Mouse (Mus musculus): Measurements from ENCODE around the gene Vmn1r206. TPM values are rescaled to one million over a fixed set of nuclear protein-coding genes. Genes with fewer than 3 reads are reported as not detected.

The Vmn1r206 gene
- total RNA-seq (2023) = not detected

DNA sequence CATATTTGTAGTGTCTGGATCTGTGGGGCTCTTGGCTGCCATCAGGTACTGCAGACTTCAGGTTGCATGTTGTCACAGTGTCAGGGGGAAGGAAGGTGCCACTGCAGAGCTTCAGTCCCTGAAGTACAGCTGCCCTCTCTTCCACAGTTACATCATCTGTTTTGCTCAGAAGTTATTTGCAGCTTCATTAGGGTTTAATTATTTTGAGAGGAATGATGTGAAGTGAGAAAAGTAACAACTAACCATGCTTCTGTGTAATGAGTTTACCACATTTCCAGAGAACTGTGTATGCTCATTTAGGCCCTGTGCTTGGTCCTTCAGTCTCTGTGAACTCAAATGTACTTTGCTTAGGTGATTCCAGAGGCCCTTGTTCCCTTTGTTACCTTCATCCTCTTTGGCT lies at the start of gene Vmn1r206:
Gene Vmn1r206, minus strand, starts transcription at position 101 of the 400 bp plus-strand sequence.

GRCm38 (mm10) chr13:22592900-22593299 lies 31.2 kb downstream of the Vmn1r206 start, which contains the start of gene Vmn1r205:
Gene Vmn1r205 (minus strand): TSS chr13:22593000.

Other genes starting within 250 kb of the Vmn1r206 start
- gene Vmn1r199, start 244.4 kb downstream of the Vmn1r206 start, total RNA-seq (2023) = not detected
- gene Vmn1r200, start 233.9 kb downstream of the Vmn1r206 start, total RNA-seq (2023) = not detected
- not detected for gene Vmn1r201, start 152.3 kb downstream of the Vmn1r206 start, total RNA-seq (2023)
- gene Vmn1r202, start 118.9 kb downstream of the Vmn1r206 start, total RNA-seq (2023) = under 1 TPM; 0.12 TPM
- gene Vmn1r203, start 106.1 kb downstream of the Vmn1r206 start, total RNA-seq (2023) = not detected
- not detected for gene Vmn1r204, start 71.1 kb downstream of the Vmn1r206 start, total RNA-seq (2023)
- not detected for gene Vmn1r205, start 31.3 kb downstream of the Vmn1r206 start, total RNA-seq (2023)
- gene Vmn1r207-ps, start 105.4 kb upstream of the Vmn1r206 start, total RNA-seq (2023) = not detected
- gene Vmn1r208, start 153.1 kb upstream of the Vmn1r206 start, total RNA-seq (2023) = not detected
- under 1 TPM in 1 of 2 experiments, not detected in 1; 0.15 TPM for gene Vmn1r209, start 185.4 kb upstream of the Vmn1r206 start, total RNA-seq (2023)
- not detected for gene Vmn1r210, start 207.1 kb upstream of the Vmn1r206 start, total RNA-seq (2023)
- not detected for gene Vmn1r211, start 233.3 kb upstream of the Vmn1r206 start, total RNA-seq (2023)

Measured in B cell, adult 67 days (primary cell).